Mouse (Mus musculus): Measurements from ENCODE around the gene Ago3. TPM values are rescaled to one million over a fixed set of nuclear protein-coding genes. Genes with fewer than 3 reads are reported as not detected.

The Ago3 gene
- polyA plus RNA-seq, 1 experiment = 12.6 TPM

DNA sequence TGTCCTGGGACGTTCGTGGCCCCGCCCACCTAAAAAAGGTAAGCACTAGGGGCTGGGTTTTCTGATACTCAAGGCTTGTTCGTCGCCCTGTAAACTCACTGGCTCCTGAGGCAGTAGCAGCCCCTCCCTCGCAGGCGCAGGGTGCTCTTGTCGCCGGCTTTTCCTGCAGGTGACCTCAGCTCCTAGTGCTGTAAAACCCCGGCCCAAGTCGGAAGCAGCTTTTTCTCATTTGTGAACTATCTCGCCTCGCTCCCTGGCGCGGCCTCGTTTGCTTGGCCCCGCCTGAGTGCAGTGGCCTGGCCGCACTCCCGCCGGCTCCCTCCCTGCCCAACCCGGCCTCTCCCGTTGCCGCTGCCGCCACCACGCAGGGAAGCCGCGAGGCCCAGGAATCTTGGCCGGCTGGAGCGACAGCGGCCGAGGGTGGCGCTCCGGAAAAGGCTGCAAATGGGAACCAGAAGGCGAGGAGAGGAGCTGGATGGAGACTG lies 132.7 kb downstream of the Ago3 start:
- TF ChIP-seq CTCF (IDR thresholded peaks at IDR 0.05; ENCODE audit: extremely low read depth, insufficient read depth, insufficient read length, insufficient replicate concordance) (no peak), POLR2A (IDR thresholded peaks at IDR 0.05; ENCODE audit: low read depth, low read length) (no peak)
- no peak for DNase-seq (ENCODE audit: low read depth in 1 of 2, low spot score in 2 of 2)
- WGBS = 5% methylated on average over 34 of the region's 34 CpGs
- H3K36me3 ChIP-seq (ENCODE audit: control insufficient read depth, insufficient read depth, low read length) = no peaks in the 10 kb centered on the region
- H3K4me3 ChIP-seq (ENCODE audit: extremely low read depth, insufficient read depth, insufficient read length) = peak overlapping the region; percentile 33; the same call in 1 of the 2 replicates
- H3K4me1 ChIP-seq (ENCODE audit: control insufficient read depth, insufficient read depth, insufficient read length) = peaks cover 9% of the 10 kb centered on the region
- H3K27me3 ChIP-seq (ENCODE audit: control insufficient read depth, insufficient read depth, low read length) = peaks cover 16% of the 10 kb centered on the region
- H3K27ac ChIP-seq (ENCODE audit: insufficient read depth, low read length) = no peak overlapping the region

DNA sequence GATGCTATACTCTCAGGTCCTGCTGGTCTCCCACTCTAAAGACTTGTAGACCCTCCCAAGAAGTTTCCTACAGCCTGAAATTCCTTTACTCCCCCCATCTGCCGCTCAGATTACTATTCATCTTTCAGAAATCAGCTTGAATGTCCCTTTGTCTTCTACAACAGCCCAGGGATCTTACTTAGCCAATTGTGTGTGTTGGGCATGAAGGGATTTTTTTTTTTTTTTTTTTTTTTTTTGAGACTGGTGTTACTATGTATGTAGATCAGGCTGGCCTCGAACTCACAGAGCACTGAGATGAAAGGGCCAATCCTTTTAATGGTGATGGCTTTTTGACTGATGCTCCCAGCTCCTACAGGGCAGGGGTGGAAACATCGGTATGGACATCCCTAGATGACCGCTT lies 133.4 kb downstream of the Ago3 start:
- Histone ChIP-seq H3K4me3 (ENCODE audit: extremely low read depth, insufficient read depth, insufficient read length) (no peak overlapping the region), H3K27me3 (ENCODE audit: control insufficient read depth, insufficient read depth, low read length) (peaks cover 11% of the 10 kb centered on the region), H3K27ac (ENCODE audit: insufficient read depth, low read length) (no peak overlapping the region), H3K36me3 (ENCODE audit: control insufficient read depth, insufficient read depth, low read length) (no peaks in the 10 kb centered on the region), H3K4me1 (ENCODE audit: control insufficient read depth, insufficient read depth, insufficient read length) (peaks cover 5% of the 10 kb centered on the region)
- no peak for TF ChIP-seq POLR2A (IDR thresholded peaks at IDR 0.05; ENCODE audit: low read depth, low read length)
- TF ChIP-seq CTCF (IDR thresholded peaks at IDR 0.05; ENCODE audit: extremely low read depth, insufficient read depth, insufficient read length, insufficient replicate concordance) = no peak
- DNase-seq (ENCODE audit: low read depth in 1 of 2, low spot score in 2 of 2) = no peak
- 58% methylated on average over 4 of the region's 4 CpGs for WGBS

GRCm38 (mm10) chr4:126295152-126295551 lies 134.2 kb downstream of the Ago3 start:
- Histone ChIP-seq H3K36me3 (ENCODE audit: control insufficient read depth, insufficient read depth, low read length) (no peaks in the 10 kb centered on the region), H3K4me1 (ENCODE audit: control insufficient read depth, insufficient read depth, insufficient read length) (peaks cover 2% of the 10 kb centered on the region; the same call in 1 of the 2 replicates), H3K27ac (ENCODE audit: insufficient read depth, low read length) (no peak overlapping the region), H3K4me3 (ENCODE audit: extremely low read depth, insufficient read depth, insufficient read length) (no peak overlapping the region), H3K27me3 (ENCODE audit: control insufficient read depth, insufficient read depth, low read length) (peaks cover 8% of the 10 kb centered on the region)
- 84% methylated on average over 6 of the region's 6 CpGs for WGBS
- DNase-seq (ENCODE audit: low read depth in 1 of 2, low spot score in 2 of 2) = no peak
- TF ChIP-seq POLR2A (IDR thresholded peaks at IDR 0.05; ENCODE audit: low read depth, low read length) = no peak
- TF ChIP-seq CTCF (IDR thresholded peaks at IDR 0.05; ENCODE audit: extremely low read depth, insufficient read depth, insufficient read length, insufficient replicate concordance) = no peak

DNA sequence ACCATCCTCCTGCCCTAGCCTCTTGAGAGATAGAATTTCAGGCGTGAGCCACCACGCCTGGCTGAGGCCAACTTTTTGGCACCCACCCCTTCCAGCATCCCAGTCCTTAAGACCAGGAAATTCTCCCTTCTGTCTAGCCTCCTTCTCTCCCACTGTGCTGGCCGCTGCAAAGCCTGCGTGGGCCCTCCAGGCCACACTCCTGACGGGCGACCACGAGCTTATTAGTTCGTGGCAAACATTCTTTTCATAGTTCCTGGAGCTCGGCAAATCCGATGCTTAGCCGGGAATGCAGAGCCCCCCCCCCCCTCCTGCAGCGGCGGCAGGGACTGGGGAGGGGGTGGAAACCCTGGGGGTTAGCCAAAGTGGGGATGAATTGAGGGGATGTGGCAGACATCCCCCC lies 138.2 kb downstream of the Ago3 start:
- 69% methylated on average over 13 of the region's 13 CpGs for WGBS

GRCm38 (mm10) chr4:126290314-126290713 lies 139.0 kb downstream of the Ago3 start:
- peaks cover 7% of the 10 kb centered on the region for H3K4me1 ChIP-seq (ENCODE audit: control insufficient read depth, insufficient read depth, insufficient read length)
- WGBS = 81% methylated on average over 8 of the region's 8 CpGs
- no peak for DNase-seq (ENCODE audit: low read depth in 1 of 2, low spot score in 2 of 2)
- H3K27ac ChIP-seq (ENCODE audit: insufficient read depth, low read length) = no peak overlapping the region
- H3K36me3 ChIP-seq (ENCODE audit: control insufficient read depth, insufficient read depth, low read length) = no peaks in the 10 kb centered on the region
- TF ChIP-seq CTCF (IDR thresholded peaks at IDR 0.05; ENCODE audit: extremely low read depth, insufficient read depth, insufficient read length, insufficient replicate concordance) = no peak
- no peak for TF ChIP-seq POLR2A (IDR thresholded peaks at IDR 0.05; ENCODE audit: low read depth, low read length)
- no peak overlapping the region for H3K4me3 ChIP-seq (ENCODE audit: extremely low read depth, insufficient read depth, insufficient read length)
- peaks cover 16% of the 10 kb centered on the region for H3K27me3 ChIP-seq (ENCODE audit: control insufficient read depth, insufficient read depth, low read length)

More for the DNA sequence above, 138.2 kb downstream of the Ago3 start:
- H3K27me3 ChIP-seq (ENCODE audit: control insufficient read depth, insufficient read depth, low read length) = peaks cover 13% of the 10 kb centered on the region
- no peak overlapping the region for H3K27ac ChIP-seq (ENCODE audit: insufficient read depth, low read length)
- H3K4me3 ChIP-seq (ENCODE audit: extremely low read depth, insufficient read depth, insufficient read length) = no peak overlapping the region
- peaks cover 5% of the 10 kb centered on the region for H3K4me1 ChIP-seq (ENCODE audit: control insufficient read depth, insufficient read depth, insufficient read length)
- no peak for DNase-seq (ENCODE audit: low read depth in 1 of 2, low spot score in 2 of 2)
- no peaks in the 10 kb centered on the region for H3K36me3 ChIP-seq (ENCODE audit: control insufficient read depth, insufficient read depth, low read length)
- TF ChIP-seq POLR2A (IDR thresholded peaks at IDR 0.05; ENCODE audit: low read depth, low read length) (no peak), CTCF (IDR thresholded peaks at IDR 0.05; ENCODE audit: extremely low read depth, insufficient read depth, insufficient read length, insufficient replicate concordance) (no peak)

DNA sequence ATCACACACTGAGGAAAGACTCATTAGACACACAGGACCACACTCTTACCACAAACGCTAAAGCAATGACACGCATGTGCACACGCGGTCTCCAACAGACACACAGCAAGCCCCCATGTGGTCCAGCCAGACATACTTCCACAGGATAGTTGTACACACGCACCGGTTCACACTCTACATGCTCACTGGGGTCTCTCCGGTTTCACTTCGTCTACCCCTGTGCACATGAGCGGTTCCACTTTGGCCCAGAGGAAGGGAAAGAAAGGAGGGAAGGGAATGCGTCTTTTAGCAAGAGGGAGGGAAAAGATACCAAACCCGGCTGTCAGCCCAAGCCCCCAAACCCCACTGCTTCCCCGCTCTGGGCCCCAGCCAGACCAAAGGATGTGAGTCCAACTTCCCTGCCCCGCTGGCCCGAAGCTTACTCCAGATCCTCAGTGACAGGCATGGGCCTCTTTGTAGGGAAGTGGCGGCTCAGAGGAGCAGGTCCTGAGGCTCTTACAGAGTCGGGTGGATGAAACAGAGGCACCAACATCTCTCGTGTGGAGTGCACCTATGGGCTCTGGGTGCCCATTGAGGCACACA lies 141.2 kb downstream of the Ago3 start:
- no peak for TF ChIP-seq CTCF (IDR thresholded peaks at IDR 0.05; ENCODE audit: extremely low read depth, insufficient read depth, insufficient read length, insufficient replicate concordance)
- no peak for TF ChIP-seq POLR2A (IDR thresholded peaks at IDR 0.05; ENCODE audit: low read depth, low read length)
- no peak overlapping the region for H3K4me3 ChIP-seq (ENCODE audit: extremely low read depth, insufficient read depth, insufficient read length)
- WGBS = 28% methylated on average over 17 of the region's 17 CpGs
- peaks cover 7% of the 10 kb centered on the region for H3K4me1 ChIP-seq (ENCODE audit: control insufficient read depth, insufficient read depth, insufficient read length)
- no peak for DNase-seq (ENCODE audit: low read depth in 1 of 2, low spot score in 2 of 2)
- H3K36me3 ChIP-seq (ENCODE audit: control insufficient read depth, insufficient read depth, low read length) = no peaks in the 10 kb centered on the region
- no peak overlapping the region for H3K27ac ChIP-seq (ENCODE audit: insufficient read depth, low read length)
- peaks cover 16% of the 10 kb centered on the region for H3K27me3 ChIP-seq (ENCODE audit: control insufficient read depth, insufficient read depth, low read length)

DNA sequence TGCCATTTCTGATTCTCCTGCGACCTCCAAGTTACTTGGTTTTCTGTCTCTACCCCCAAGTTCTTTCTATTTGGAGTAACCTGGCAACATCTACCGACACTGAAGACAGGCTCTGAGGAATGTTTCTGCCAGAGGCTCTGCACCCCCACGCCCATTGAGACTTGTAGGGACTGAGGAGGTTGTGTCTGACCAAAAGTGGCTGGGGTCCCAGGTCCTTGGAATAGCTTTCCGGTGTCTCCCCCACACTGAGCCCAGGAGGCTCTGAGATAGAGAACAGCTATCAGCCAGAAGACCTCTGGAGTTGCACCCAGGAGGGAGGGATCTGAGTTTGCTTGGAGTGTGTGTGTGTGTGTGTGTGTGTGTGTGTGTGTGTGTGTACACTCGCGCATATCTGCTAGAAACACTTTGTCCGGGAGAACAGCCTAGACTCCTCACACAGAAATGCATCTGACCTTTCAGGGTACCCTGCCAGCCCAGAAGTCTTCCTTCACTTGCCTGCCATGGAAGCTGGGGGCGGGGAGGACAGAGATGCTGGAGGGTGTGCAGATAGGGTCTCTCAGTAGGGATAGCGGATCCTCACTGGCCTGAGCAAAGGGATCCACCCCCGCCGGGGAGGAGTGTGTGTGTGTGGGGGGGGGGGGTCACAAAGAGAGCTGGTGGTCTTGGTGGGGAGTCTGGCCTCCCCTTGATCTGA lies 141.9 kb downstream of the Ago3 start:
- WGBS = 48% methylated on average over 11 of the region's 11 CpGs
- H3K36me3 ChIP-seq (ENCODE audit: control insufficient read depth, insufficient read depth, low read length) = no peaks in the 10 kb centered on the region
- DNase-seq (ENCODE audit: low read depth in 1 of 2, low spot score in 2 of 2) = no peak
- no peak overlapping the region for H3K27ac ChIP-seq (ENCODE audit: insufficient read depth, low read length)
- peaks cover 7% of the 10 kb centered on the region for H3K4me1 ChIP-seq (ENCODE audit: control insufficient read depth, insufficient read depth, insufficient read length)
- TF ChIP-seq POLR2A (IDR thresholded peaks at IDR 0.05; ENCODE audit: low read depth, low read length) = no peak
- TF ChIP-seq CTCF (IDR thresholded peaks at IDR 0.05; ENCODE audit: extremely low read depth, insufficient read depth, insufficient read length, insufficient replicate concordance) = no peak
- H3K27me3 ChIP-seq (ENCODE audit: control insufficient read depth, insufficient read depth, low read length) = peaks cover 16% of the 10 kb centered on the region
- H3K4me3 ChIP-seq (ENCODE audit: extremely low read depth, insufficient read depth, insufficient read length) = no peak overlapping the region; the same call in 1 of the 2 replicates
